Mouse (Mus musculus) kidney, postnatal 10 days (tissue): ENCODE results near the gene Tnfrsf18.
A peak's percentile ranks its signal among the peaks of the same experiment; 100 is the strongest.

Source experiments
- DNase-seq: peaks from one replicate; pipeline ENCODE4 v3.0.0; 2021; ENCODE audit warnings: mixed read lengths

Tnfrsf18 gene

DNA sequence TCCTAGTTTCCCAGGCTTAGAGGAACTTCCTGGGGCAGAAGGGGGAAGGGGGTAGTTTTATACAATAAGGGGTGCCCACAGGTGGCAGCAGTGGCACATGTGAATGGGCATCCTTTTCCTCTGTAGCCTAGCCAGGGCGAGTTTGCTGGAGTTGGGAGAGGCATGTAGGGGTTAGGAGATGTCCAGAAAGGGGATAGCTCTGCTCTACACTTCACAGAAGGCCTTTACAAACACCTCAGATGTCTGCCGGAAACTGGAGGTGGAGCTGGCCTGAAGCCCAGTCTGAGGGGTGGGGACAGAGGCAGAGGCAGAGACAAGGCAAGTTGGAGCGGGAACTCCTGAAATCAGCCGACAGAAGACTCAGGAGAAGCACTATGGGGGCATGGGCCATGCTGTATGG lies at the start of gene Tnfrsf18:
Tnfrsf18 (plus strand) TSS at position 152 of the 400 bp plus-strand sequence.
- DNase-seq = peak; percentile 68

DNA sequence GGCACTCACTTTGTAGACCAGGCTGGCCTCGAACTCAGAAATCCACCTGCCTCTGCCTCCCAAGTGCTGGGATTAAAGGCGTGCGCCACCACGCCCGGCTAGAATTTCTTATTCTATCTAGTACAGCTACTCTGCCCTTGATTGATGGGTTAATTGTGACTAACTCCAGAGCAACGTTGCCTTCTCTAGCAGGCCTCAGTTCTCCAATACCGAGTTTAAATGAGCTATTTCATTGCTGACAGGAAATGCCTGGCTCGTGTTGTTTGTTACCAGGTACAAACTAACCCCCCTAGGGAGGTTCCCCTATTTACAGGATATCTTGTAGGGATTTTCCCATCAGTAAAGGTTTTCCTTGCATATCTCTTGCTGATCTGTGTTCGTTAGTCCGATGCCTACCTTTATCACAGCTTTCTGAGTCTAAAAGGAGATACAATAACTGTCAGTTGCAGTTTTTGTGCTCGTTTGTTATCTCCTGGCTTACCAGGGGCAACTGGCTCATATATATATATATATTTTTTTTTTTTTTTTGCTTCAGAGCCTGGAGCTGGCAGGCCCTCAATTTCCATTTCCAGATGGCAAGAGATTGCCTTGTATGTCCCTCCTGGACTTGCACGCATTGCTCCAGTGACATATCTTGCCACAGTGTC lies 44.4 kb upstream of the Tnfrsf18 start:
- no peak for DNase-seq

DNA sequence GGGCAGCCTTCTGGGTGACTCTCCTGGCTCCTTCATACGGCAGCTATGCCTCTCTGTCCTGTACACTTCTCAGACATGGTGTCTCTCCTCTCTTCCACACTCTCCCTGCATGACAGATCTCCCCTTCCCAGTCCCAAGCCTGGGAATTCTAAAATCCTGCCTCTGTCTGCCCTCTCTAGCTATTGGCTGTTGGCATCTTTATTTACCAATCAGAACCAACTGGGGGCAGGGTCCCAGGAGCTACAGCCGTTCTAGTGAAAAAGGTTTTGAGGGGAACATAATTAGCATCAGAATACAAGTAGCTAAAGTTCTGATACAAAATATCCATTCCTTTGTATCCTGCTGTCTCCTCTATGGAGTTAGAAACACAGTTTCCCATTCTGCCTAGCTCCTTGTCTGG lies 42.2 kb upstream of the Tnfrsf18 start:
- no peak for DNase-seq

DNA sequence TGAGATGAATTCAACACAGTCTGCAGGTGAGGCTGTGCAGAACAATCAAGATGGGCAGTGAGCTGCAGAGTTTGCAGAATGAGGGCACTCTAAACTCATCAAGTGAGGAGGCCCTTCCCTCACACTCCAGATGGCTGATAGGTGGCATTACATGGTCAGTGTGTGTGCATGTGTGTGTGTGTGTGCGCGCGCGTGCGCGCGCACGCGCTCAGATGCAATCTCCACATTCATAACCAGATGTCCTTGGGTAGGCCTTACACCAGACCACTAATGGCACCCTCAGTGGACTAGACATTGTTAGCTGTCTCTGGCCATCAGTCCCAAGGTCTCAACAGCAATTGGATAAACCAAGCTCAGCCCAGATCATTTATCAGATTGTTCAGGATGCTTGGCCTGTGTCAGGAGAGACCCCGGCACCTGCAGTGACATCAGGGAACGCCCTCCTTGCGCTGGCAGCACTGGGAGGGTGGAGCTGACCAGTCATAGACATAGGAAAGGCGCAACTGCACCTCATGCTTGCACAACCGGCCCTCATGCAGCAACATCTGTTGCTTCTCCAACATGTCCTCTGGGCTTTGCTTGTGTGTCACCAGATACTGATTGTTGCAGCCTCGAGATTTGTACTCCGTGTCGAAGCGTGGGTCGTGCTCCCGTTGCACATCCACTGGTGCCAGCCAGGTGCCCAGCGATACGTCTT lies 34.6 kb upstream of the Tnfrsf18 start:
- no peak for DNase-seq

DNA sequence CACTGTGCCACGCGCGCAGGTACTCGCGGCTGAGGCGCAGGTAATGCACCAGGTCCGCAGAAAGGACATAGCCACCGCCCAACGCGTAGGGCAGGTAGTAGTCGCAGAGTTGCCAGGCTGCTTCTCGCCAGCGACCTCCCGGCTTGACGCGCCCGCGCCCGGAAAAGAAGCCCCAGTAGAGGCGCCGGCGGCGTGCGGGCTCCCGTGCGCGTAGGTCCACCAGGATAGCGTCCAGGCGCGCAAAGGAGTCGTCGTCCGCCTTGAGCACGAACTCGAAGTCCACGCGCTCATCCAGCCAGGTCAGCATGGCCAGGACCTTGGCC lies 34.1 kb upstream of the Tnfrsf18 start:
- no peak for DNase-seq

DNA sequence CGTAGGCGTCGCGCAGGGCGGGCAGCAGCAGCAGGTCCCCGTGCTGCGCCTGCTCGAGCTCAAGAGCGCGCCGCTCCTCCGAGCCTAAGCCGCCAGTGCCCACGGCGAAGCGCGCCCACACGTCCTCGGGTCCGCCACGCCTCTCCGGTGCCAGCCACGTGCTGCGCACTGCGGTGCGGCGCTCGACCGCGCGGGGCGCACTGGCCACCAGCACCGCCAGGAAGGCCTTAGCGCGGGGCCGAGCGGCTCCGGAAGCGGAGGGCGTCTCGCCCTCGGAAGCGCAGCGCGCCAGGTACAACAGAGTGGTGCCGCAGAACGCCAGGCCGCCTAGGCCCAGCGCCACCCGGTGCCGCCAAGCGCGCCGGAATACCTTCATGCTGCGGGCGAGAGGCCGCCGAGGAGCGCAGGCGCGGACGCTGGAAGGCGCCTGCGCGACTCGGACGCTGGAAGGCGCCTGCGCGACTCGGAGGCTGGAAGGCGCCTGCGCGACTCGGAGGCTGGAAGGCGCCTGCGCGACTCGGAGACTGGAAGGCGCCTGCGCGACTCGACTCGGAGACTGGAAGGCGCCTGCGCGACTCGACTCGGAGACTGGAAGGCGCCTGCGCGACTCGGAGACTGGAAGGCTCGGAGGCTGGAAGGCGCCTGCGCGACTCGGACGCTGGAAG lies 33.6 kb upstream of the Tnfrsf18 start, which contains the start of the genes B3galt6 and Sdf4:
B3galt6 (minus strand) TSS at position 409 of the 665 bp plus-strand sequence.
Sdf4 (plus strand) TSS at position 632 of the 665 bp plus-strand sequence.
- DNase-seq = peak; percentile 97

DNA sequence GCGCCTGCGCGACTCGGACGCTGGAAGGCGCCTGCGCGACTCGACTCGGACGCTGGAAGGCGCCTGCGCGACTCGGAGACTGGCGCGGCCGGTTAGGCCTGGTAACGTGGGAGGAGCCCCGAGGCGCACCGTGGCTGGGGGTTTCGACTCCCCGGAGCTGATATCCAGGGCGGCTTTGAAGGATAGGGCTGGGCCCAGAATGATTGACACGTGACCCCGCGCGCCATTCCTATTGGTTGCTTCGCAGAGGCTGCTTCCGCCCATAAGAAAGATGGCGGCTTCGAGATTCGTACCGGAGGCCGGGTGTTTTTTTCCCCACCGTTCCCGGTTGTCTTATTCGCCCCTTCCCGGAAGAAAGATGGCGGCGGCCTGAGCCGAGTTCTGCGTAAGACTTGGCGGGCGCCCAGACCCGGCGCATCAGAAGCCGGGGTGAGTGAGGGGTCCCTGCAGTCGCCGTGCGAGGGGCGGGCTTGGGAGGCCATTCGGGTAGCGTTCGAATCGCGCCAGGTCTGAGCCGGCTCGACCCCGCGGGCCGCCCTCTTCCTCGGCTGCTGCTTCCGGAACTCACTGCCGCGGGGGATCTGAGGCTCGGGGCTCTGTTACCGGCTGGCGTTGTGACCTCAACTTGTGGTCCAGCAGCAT lies 32.9 kb upstream of the Tnfrsf18 start:
- DNase-seq = peak; percentile 97

DNA sequence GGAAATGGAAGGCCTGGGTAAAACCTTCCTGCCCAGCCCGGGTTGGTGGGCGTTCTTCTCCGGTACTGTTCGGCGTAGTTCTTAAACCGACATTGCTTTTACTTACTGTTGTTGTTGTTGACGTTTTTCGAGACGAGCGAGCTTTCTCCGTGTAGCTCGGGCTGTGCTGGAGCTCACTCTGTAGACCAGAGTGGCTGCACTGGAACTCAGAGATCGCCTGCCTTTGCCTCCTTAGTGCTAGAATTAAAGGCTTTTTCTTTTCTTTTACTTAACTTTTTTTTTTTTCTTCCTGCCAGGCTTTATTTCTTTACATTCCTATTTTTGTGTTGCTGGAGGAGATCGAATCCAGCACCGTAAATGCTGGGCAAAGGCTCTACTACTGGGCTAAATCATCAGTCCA lies 32.4 kb upstream of the Tnfrsf18 start:
- no peak for DNase-seq

DNA sequence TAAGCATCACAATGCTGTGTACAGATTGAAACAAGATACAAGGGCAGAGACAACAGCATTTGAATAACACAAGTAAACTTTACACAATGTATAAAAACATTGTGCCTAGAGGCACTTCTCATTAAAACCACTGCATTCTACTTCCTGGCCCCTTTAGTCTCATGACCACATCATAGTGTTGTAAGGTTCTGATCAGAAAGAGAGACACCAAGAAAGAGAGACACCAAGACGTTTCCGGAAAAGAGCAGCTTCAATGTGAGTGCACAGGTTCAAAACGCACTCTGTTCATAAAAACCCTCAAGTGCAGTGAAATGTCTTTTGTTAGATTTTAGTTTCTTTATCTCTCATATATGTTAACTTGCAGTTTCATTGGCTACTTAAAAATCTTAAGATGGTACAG lies 21.9 kb upstream of the Tnfrsf18 start:
- DNase-seq = no peak

DNA sequence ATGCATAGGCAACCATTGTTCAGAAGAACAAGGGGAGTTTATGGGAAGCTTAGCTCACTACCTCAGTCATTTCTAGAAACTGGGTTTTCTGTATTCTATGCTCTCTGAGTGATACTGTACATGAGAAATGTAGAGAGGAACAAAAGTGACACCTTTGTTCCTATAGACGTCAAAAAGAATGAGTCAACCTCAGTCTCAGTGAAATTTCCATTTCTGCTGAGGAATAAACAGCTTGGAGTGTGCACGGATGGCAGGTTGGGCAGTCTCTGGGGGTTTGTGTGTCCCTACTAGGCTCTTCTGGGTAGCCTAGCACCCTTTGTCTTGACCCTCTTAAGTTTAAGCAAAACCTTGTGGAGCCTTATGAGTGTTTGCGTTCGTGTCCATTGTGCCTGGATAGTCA lies 17.6 kb upstream of the Tnfrsf18 start:
- no peak for DNase-seq

DNA sequence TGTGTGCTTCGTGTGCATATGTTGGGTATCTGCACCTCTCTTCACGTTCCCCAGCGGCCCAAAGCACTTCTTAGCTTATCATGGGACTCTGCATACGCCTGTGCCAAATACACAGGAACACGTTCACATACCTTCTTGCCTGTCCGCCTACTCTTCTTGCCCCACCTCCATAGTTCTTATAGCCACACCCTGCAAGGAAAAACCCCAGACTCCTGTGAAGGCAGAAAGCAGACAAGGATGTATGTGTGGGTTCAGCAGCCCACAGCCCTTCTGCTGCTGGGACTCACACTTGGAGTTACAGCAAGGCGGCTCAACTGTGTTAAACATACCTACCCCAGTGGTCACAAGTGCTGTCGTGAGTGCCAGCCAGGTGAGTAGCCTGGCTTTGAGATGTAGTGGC lies 12.3 kb upstream of the Tnfrsf18 start, which contains the start of gene Tnfrsf4:
Tnfrsf4 (plus strand) TSS at position 207 of the 400 bp plus-strand sequence.
- DNase-seq = no peak

DNA sequence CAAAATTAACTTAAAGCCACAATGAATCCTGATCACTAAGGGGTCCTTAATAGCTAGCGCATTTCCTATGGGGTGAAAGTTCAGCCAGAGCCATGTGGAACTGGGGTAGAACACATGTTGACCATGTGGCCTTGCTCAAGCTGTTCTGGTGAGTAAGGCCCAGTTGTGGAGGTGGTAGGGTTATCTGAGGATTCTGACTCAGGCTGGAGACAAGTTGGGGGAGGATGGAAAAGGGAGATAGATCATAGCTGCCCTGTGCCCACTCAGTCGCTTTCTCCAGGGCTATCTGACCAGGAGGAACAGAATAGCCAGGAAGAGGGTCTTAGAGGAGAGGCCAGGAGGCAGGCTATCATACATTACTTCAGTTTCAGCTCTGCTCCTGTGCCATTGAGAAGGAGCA lies 11.5 kb upstream of the Tnfrsf18 start:
- DNase-seq = no peak

DNA sequence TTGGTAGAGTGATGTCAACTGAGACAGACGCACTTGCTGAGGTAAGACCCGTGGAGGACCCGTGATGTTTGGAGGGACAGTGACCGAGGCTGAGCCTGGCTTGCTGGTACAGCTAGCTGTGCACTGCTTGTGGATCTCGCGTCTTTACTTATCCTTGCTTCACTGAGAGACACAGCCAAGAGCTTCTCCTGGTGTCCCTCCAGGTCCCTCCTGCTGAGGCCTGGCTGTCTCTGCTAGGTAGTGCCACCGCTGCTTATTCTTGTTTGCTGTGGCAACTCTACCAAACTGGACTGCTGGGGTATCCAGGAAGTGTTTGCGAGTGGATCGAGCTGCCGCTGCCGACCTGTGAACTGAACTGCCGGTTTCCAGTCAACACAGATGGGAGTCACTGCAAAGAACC lies 6.2 kb upstream of the Tnfrsf18 start:
- DNase-seq = no peak

DNA sequence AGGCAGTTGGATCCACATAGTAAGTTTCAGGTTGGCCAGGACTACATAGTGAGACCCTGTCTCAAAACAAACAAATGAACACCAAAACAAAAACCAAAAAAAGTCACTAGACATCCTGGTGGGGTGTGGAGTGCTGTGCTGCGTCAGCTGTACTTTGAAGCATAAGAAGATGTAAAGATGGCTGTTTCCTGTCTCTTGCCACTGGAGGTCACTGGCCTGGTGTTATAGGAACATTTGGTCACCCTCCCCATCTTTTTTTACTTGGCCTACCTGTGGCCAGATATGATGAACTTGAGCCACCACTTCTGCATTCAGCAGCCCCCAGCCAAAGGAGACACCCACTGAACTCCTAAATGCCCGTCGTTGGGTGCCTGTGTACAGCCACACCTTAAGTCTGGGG lies 4.6 kb upstream of the Tnfrsf18 start:
- no peak for DNase-seq

DNA sequence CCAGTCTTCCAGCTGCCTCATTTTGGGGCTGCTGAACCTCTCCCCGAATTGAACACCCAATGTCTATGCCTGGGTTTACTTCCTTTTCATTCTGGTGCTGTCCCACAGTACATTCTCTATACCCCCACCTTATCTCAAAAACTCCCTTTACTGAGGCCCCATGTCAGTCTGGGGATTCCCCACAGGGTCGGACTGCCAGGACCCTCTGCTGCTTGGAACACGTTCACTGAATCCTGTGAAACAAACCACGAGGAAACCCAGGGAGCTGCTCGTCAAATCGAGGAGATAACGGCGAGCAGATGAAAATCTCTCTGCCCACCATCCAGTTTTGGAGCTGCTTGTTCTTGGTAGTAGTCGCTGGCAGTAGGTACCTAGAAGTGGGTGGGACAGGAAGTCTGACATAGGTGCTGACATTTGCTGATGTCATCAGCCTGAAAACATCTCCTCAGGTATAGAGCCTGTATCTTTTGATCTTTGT lies 4.0 kb upstream of the Tnfrsf18 start:
- no peak for DNase-seq

DNA sequence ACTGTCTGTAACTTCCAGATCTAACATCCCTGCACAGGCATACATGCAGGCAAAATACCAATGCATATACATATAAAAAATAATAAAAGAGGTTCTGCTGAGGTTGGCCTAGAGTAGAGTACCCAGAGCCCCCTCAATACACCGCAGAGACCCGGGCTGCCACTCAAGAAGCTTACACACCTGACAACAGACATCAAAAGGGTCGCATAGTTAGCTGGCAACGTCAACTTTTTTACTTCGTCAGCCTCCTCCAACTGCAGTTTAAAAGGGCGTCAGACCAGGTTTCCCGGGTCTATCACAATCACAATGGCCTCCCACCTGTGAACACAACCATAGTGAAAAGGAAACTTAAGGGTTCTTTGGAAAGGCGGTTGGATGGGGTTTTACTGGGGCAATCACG lies 2.4 kb upstream of the Tnfrsf18 start:
- DNase-seq = no peak

DNA sequence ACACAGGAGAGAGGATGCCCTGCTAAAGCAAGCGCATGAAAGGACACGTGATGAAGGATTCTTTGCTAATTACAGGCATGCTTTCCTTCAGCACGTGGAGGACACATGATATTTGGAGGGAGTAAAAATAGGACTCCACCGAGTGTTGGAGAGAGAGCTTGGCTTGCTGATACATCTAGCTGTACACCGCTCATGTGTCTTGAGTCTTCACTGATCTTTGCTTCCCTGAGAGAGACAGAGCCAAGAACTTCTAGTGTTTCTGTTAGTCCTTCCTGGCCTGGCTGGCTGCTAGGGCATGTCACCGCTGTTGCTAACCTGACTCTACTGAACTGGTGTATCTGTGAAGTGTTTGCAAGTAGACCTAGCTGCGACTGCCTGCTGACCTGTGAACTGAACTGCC lies 1.8 kb upstream of the Tnfrsf18 start:
- DNase-seq = no peak

DNA sequence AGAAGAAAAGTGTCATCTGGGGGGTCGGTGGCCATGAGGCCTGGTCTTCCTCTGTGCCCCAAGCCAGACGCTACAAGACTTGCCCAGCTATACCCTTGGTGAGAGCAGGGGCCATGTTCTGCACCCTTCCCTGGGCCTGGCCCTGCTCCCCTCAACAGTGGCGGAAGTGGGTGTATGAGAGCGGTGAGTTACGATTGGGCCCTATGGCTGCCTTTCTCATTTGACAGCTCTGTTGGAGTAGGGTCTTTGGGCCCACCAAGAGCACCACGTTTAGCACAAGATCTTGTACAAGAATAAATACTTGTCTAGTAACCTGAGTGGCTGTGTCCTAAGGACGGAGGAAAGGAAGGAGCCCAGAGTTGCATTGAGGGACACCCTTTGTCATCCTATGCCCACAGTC lies 2.6 kb downstream of the Tnfrsf18 start:
- no peak for DNase-seq

DNA sequence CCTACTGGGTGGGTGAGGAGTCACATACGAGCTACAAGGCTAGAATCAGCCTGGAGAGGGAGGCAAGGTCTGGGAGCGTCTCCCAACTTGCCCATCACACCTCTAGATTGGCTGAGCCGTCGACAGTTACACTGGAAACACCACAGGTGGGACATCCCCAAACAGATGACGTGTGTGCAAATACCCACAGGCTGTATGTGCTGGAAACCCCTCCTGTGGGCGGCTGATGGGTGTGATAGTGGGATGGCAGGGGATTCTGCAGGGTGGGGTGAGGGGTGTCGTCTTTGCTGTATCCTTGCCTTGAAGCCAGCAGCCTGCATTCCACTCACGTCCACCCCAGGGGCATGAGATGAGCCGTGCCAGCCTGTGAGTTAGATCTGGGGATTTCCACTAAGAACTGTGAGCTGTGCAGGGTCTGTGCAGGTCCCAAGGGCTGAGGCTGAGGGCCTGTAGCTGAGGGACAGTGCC lies 4.7 kb downstream of the Tnfrsf18 start:
- DNase-seq = no peak

DNA sequence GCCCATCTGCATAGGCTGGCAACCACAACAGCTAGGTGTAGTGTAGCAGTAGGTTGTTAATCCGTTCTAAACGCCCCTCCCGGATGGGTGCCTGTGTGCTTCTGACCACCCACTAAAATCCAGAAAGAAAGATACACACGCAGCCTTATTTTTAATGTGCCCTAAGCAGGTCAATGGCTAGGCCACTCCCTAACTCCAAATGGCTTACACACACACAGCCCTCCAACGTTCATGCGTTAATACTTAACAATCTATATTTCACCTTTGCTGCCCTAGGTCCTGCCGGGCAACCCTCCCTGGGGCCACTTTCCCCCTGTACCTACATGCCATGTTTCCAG lies 5.3 kb downstream of the Tnfrsf18 start:
- no peak for DNase-seq

DNA sequence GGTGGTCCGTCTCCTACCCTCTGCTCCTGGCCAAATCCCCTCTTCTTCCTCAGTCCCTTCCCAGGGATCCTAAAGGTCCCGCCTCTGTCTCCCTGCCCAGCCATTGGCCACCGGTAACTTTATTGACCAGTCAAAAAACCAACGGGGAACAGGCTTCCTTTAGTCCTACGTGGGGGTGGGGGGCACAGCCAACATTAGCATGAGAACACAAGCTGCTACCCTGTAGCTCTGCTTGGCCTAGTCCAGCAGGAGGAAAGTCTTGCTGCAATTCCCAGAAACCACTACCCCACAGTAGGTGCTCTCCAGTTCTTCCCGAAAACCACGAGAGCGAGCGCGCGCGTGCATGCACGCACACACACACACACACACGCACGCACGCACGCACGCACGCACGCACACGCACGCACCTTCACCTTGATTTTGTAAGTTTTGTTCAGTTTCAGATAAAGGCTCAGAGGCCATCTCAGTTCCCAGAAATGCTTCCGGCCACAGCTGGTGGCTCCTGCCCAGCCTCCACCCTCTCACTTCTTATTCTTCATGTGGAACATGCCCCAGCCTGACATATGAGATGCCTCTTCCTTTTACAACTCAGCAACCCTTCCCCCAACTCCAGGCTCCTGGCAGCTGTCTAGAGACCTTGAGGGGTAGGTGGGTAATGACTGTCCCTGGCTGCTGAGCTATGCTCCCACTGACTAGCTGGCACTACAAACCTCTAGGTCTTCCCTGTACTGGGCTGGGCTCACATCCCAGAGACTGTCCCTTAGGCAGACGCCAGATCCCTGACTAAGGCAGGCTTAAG lies 5.8 kb downstream of the Tnfrsf18 start:
- peak; percentile 88 for DNase-seq

DNA sequence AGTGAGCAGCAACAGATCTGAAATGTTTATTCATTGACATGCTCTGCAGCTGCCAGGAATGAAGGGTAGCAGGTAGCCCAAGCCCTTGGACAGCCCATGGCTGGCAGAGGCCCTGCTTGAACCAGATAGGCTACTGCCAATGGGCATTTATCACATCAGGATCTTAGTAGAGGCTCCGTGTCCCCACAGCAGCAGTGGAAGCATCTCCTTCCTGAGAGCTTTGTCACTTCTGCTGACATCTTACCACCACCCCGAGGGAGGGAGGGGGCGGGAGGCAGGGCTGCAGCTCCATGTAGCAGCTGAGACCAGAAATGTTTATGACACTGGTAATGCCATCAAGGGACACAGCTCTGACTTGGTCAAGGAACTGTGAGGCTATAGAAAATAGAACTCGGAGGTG lies 6.9 kb downstream of the Tnfrsf18 start:
- peak; percentile 27 for DNase-seq
